Mouse (Mus musculus) midbrain, postnatal 0 days (tissue): ENCODE results near the gene Mtnr1b. TPM values are rescaled to one million over a fixed set of nuclear protein-coding genes. Genes with fewer than 3 reads are reported as not detected.

Experiments used
- ATAC-seq: fragments of 200-750 bp; cut with Nextera tagmentation; 2 replicates; pipeline ENCODE4 v1.8.0; 2017; ENCODE audit warnings: moderate number of reproducible peaks, mild to moderate bottlenecking, moderate TSS enrichment, moderate library complexity; ENCODE audit not compliant: low FRiP score
- DNase-seq: peaks from one replicate; pipeline ENCODE4 v3.0.0-alpha.2; 2015; ENCODE audit warnings: low spot score
- H3K27ac ChIP-seq: fragments of 300-500 bp; sonication (generic); 2 replicates; pipeline ENCODE4 v1.5.1; 2014; ENCODE audit warnings: low read depth, mild to moderate bottlenecking, low read length, mixed read lengths
- H3K27me3 ChIP-seq: fragments of 300-500 bp; sonication (generic); 2 replicates; pipeline ENCODE4 v1.6.1; 2014; ENCODE audit warnings: low read length, control low read depth, mixed read lengths; ENCODE audit not compliant: insufficient read depth
- H3K36me3 ChIP-seq: fragments of 300-500 bp; sonication (generic); 2 replicates; pipeline ENCODE4 v1.6.1; 2014; ENCODE audit warnings: low read length, control low read depth, mixed read lengths; ENCODE audit not compliant: insufficient read depth
- H3K4me1 ChIP-seq: fragments of 300-500 bp; sonication (generic); 2 replicates; pipeline ENCODE4 v1.6.1; 2014; ENCODE audit warnings: mild to moderate bottlenecking, control low read depth, antibody characterized with exemption, low read length, mixed read lengths; ENCODE audit not compliant: insufficient read depth
- H3K4me2 ChIP-seq: fragments of 300-500 bp; sonication (generic); 2 replicates; pipeline ENCODE4 v1.6.1; 2014; ENCODE audit warnings: low read depth, mild to moderate bottlenecking, low read length, mixed read lengths; ENCODE audit not compliant: poor library complexity, severe bottlenecking
- H3K4me3 ChIP-seq: fragments of 300-500 bp; sonication (generic); 2 replicates; pipeline ENCODE4 v1.5.1; 2014; ENCODE audit warnings: low read depth, mild to moderate bottlenecking, low read length, moderate library complexity
- H3K9ac ChIP-seq: fragments of 300-500 bp; sonication (generic); replicated peaks from 2 replicates; pipeline ENCODE4 v1.6.1; 2014; ENCODE audit warnings: mild to moderate bottlenecking, low read length, moderate library complexity, mixed read lengths; ENCODE audit not compliant: poor library complexity, severe bottlenecking
- H3K9me3 ChIP-seq: fragments of 300-500 bp; sonication (generic); 2 replicates; pipeline ENCODE4 v1.6.1; 2016; ENCODE audit warnings: low read length, control low read depth
- CTCF ChIP-seq: IDR thresholded peaks from 2 replicates; pipeline ENCODE4 v1.5.1; 2016; ENCODE audit warnings: antibody characterized with exemption, mild to moderate bottlenecking
- WGBS: fragments of 180-500 bp; shearing (Covaris S2); extraction: QIAGEN DNeasy Blood & Tissue Kit; methylation state at CpG from one replicate; pipeline ENCODE4 v1.1.7; 2014; 5-methylcytosine and 5-hydroxymethylcytosine counted together
- polyA plus RNA-seq: library from polyadenylated mRNA; unstranded; fragments of >200 nt; fragmentation: Nextera tagmentation; extraction: Ambion mirVana; gene quantifications from 2 replicates; pipeline ENCODE4 v1.2.1, GENCODE M21; 2015
- total RNA-seq: library from RNA; depleted of rRNA; stranded (reverse); fragments of >200 nt; gene quantifications from 2 replicates; pipeline ENCODE4 v1.2.3, GENCODE M21; 2014; rRNA removed

Mtnr1b gene
- total and polyA plus RNA-seq, 2 experiments from 2014 or later: not detected

DNA sequence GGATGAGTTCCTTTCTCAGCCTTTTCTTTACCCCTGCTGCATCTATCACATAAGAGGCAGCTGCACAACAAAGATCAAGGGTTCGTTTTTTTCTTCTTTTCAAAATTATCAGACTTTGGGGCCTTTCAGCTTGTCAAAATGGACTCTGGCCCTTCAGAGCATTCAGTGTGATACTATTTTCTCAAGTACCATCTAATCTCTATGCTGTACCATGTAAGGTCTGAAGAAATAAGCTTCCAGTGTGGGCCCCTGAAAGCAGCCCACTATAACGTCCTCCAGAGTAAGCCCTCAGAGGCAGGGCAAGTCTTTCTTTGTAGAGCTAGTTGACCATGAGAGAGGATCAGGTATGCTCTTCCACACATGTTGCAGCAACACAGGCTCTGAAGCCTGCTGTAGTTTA lies 87.7 kb downstream of the Mtnr1b start:
- no peaks in the 10 kb centered on the region for H3K36me3 ChIP-seq
- ATAC-seq: no peak
- no peaks in the 10 kb centered on the region for H3K27me3 ChIP-seq
- no peaks in the 10 kb centered on the region for H3K9me3 ChIP-seq
- H3K27ac ChIP-seq: no peak overlapping the region
- WGBS: 76% methylated on average over 2 of the region's 2 CpGs
- no peaks in the 10 kb centered on the region for H3K4me1 ChIP-seq
- no peak overlapping the region for H3K4me3 ChIP-seq
- no peak for DNase-seq
- no peak overlapping the region for H3K9ac ChIP-seq
- no peak overlapping the region for H3K4me2 ChIP-seq
- TF ChIP-seq CTCF: no peak

DNA sequence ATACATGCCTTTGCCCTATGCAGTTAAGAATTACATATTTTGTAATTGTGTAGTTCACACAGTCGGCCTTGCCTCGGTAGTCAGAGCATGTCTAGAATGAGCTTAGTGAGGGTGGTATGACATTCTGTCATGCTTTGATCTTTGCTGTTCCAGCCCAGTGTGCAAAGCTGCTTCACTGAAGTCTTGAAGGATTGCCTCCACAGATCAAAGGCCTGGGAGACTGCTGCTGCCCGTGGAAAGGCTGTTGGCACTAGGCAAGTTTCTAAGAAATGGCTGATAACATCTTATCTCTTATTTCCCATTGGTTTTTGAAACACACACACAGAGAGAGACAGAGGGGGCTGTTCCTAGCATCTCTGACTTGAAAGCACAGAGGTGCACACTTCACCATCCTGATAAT lies 88.2 kb downstream of the Mtnr1b start:
- no peaks in the 10 kb centered on the region for H3K36me3 ChIP-seq
- no peak overlapping the region for H3K4me2 ChIP-seq
- ATAC-seq (no peak), DNase-seq (no peak)
- WGBS: 33% methylated on average over 3 of the region's 3 CpGs
- no peak overlapping the region for H3K4me3 ChIP-seq
- no peaks in the 10 kb centered on the region for H3K27me3 ChIP-seq
- H3K9me3 ChIP-seq: no peaks in the 10 kb centered on the region
- no peak overlapping the region for H3K27ac ChIP-seq
- no peak overlapping the region for H3K9ac ChIP-seq
- TF ChIP-seq CTCF: no peak
- H3K4me1 ChIP-seq: no peaks in the 10 kb centered on the region

DNA sequence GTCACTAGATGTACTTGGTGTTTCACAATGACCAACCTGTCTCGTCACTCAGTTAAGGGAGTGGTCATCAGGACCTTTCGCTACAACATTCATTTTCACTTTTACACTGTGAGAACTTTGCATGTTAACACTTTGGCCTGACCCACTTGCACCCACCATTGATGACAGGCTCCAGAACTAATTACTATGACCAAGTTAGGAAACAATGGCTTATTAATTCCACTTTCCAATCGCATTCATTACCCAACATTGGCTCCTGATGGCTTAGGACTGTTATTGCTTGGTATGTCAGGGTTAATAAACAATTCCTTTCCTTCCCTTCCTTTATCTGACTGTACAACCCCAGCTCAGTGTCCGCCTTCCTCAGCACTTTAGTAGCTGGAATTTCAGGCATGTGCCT lies 92.4 kb downstream of the Mtnr1b start:
- Histone ChIP-seq H3K4me2 (no peak overlapping the region), H3K9ac (no peak overlapping the region), H3K27ac (no peak overlapping the region), H3K4me3 (no peak overlapping the region), H3K9me3 (no peaks in the 10 kb centered on the region), H3K27me3 (no peaks in the 10 kb centered on the region), H3K4me1 (no peaks in the 10 kb centered on the region), H3K36me3 (no peaks in the 10 kb centered on the region)
- ATAC-seq (no peak), DNase-seq (no peak)
- TF ChIP-seq CTCF: no peak
- 86% methylated on average over 4 of the region's 4 CpGs for WGBS

DNA sequence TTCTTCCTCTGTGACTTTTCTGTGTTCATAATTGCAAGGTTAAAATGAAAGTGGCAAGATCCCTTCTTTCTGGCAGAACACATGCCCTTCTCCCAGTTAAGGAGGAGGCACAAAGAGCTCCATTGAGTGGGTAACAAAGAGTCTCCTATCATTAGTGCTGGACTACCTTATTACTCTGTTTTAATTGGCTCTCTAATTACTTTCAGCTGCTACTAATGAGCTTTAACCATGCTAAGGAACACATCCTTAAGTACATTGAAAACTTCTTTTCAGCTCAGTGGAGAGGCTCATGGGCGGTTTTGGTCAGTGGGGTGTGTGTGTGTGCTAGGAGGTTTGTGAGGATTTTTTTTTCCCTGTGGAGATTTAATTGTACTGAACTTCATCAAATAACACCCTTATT lies 99.4 kb downstream of the Mtnr1b start:
- no peak for TF ChIP-seq CTCF
- no peak for DNase-seq
- no peak overlapping the region for H3K4me3 ChIP-seq
- H3K27me3 ChIP-seq: no peaks in the 10 kb centered on the region
- H3K36me3 ChIP-seq: no peaks in the 10 kb centered on the region
- H3K9me3 ChIP-seq: no peaks in the 10 kb centered on the region
- H3K4me2 ChIP-seq: no peak overlapping the region
- ATAC-seq: no peak
- H3K9ac ChIP-seq: no peak overlapping the region
- no peaks in the 10 kb centered on the region for H3K4me1 ChIP-seq
- WGBS: 67% methylated on average over 1 of the region's 1 CpGs
- H3K27ac ChIP-seq: no peak overlapping the region

Other genes starting within 250 kb of the Mtnr1b start
- gene Deup1, start 246.6 kb downstream of the Mtnr1b start, total RNA-seq: 1.3 and 2.4 TPM in 2 replicates
- 2.5 and 2.7 TPM in 2 replicates for gene Deup1, start 246.6 kb downstream of the Mtnr1b start, polyA plus RNA-seq
- 60.1 and 74.4 TPM in 2 replicates for gene Slc36a4, start 164.8 kb downstream of the Mtnr1b start, total RNA-seq
- gene Slc36a4, start 164.8 kb downstream of the Mtnr1b start, polyA plus RNA-seq: 34.4 and 36.9 TPM in 2 replicates